Mouse (Mus musculus) splenic B cell, adult 2 months (primary cell): ENCODE measurements around the gene Lef1.

Source experiments
- DNase-seq: peaks from one replicate; pipeline ENCODE4 v3.0.0-alpha.2; 2011; ENCODE audit warnings: low read depth, low spot score
- H3K27me3 ChIP-seq: 2 replicates; pipeline ENCODE4 v1.6.1; 2012; ENCODE audit warnings: mild to moderate bottlenecking, low read length, moderate library complexity, mixed read lengths; ENCODE audit not compliant: control insufficient read depth, poor library complexity, insufficient read depth, severe bottlenecking
- H3K36me3 ChIP-seq: 2 replicates; pipeline ENCODE4 v1.6.1; 2012; ENCODE audit warnings: mild to moderate bottlenecking, low read length, moderate library complexity, mixed read lengths; ENCODE audit not compliant: control insufficient read depth, poor library complexity, insufficient read depth, severe bottlenecking

Gene Lef1

GRCm38 (mm10) chr3:131208265-131208891 lies 98.1 kb downstream of the Lef1 start:
- Histone ChIP-seq H3K36me3 (no peaks in the 10 kb centered on the region), H3K27me3 (no peaks in the 10 kb centered on the region)
- peak; percentile 68 for DNase-seq

DNA sequence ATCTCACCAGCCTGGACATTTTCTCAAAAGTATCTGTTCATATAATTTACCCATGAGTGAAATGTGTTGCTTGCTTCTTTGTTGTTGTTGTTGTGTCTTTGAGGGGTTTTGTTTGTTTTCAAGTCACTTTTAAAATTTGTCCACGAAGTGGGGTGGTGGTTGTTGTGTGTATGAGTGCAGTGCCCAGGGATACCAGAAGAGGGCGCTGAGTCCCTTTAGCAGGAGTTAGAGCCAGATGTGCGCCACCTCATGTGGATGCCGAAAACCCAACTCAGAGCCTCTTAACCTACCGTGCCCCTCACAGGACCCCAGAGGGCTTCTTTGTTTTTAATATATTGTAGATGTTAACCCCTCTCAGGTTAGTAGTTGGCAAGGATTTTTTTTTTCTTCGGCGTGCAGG lies 101.9 kb downstream of the Lef1 start:
- Histone ChIP-seq H3K27me3 (no peaks in the 10 kb centered on the region), H3K36me3 (no peaks in the 10 kb centered on the region)
- peak; percentile 39 for DNase-seq

- Histone ChIP-seq H3K36me3 (no peaks in the 10 kb centered on the region), H3K27me3 (no peaks in the 10 kb centered on the region)
- DNase-seq, result no peak
Observed at GRCm38 (mm10) chr3:131214060-131214658, 103.9 kb downstream of the Lef1 start.

- Histone ChIP-seq H3K27me3 (no peaks in the 10 kb centered on the region), H3K36me3 (no peaks in the 10 kb centered on the region)
- peak; percentile 69 for DNase-seq
Observed at GRCm38 (mm10) chr3:131214841-131215240, 104.6 kb downstream of the Lef1 start.

DNA sequence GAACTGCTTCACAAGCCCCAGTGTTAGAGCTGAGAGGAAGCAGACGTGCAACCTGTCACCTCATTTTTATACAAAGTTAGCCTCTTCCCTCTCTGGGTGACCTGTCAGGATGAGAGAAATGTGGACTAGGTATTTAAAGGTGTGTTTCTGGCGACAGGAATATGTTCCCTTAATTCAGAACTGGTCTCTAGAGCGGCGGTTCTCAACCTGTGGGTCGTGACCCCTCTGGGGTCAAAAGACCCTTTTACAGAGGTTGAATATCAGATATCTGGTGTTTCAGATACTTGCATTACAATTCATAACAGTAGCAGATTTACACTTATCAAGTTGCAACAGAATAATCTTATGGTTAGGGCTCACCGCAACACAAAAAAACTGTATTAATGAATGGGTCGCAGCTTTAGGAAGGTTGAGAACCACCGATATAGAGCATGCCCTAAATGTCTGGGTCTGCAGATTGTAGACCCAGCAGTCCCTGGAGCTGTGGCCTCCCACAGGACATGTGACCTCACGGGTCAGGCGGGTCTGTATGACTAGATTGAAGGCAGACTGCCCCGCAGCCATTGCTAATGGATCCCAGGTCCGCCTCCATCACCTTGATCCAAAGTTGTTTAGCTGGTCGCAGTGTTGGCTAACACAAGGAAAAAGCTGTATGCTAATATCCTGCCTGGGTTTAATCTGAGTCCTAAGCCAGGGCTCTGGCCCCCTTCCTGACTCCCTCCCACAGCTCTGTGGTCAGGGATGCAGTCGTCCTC lies 108.5 kb downstream of the Lef1 start:
- Histone ChIP-seq H3K36me3 (no peaks in the 10 kb centered on the region), H3K27me3 (no peaks in the 10 kb centered on the region)
- DNase-seq, result no peak

DNA sequence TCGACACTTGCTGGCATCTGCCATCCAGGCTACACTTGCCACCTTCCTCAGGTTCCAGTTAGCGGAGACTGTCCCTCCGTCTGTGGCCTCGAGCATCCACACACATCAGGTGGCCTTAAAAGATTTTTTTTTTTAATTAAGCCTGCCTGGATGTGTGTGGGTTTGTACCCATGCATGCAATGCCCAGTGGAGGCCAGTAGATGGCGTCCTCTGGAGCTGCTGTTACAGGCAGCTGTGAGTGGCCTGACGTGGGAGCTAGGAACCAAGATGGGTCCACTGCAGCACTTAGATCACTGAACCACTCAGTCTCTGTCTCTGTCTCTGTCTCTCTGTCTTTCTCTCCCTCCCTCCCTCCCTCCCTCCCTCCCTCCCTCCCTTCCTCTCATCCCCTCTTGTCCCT lies 117.8 kb downstream of the Lef1 start:
- Histone ChIP-seq H3K36me3 (no peaks in the 10 kb centered on the region), H3K27me3 (no peaks in the 10 kb centered on the region)
- DNase-seq, result peak; percentile 47

GRCm38 (mm10) chr3:131237061-131237460 lies 126.8 kb downstream of the Lef1 start:
- H3K36me3 ChIP-seq, result no peaks in the 10 kb centered on the region; the same call in 1 of the 2 replicates
- no peak for DNase-seq
- no peaks in the 10 kb centered on the region for H3K27me3 ChIP-seq

DNA sequence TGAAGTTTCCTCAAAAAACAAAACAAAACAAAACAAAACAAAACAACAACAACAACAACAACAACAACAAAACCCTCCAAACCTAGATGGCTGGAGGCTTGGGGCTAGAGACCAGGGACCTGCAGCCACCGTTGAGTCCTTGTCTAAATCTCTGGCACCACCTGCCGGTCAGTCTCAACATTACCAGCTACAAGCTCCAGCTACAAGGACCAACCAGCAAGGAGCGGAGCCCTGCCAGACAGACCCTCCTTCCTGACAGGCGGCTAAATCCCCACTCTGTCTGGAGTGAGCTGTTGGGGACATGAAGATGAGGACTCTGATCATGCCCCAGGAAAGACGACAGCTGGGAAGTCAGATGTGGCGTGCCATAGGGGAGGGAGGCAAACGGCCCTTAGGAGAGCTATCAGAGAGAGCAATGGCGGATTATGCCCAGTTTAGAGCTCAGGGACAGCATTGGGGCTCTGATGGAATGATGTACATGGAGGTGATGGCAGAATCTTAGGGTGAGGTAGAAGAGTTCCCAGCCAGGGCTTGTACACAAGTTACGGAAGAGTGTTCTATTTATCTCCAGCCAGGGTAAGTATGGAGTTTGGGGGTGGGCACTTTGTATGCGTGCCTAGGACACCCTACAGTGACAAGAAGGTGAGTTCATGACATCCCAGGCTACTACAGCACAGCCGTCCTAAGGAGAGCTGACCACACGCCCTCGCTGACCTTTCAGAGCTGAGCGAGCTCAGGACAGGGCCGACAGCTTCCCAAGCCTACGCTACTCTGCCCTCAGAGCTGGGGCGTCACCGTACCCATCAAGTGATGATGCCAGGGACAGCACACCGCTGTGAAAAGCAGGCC lies 127.7 kb downstream of the Lef1 start:
- peak; percentile 87 for DNase-seq
- Histone ChIP-seq H3K27me3 (no peaks in the 10 kb centered on the region), H3K36me3 (no peaks in the 10 kb centered on the region; the same call in 1 of the 2 replicates)

GRCm38 (mm10) chr3:131245766-131246578 lies 135.7 kb downstream of the Lef1 start:
- peak; percentile 78 for DNase-seq
- Histone ChIP-seq H3K27me3 (no peaks in the 10 kb centered on the region), H3K36me3 (no peaks in the 10 kb centered on the region; the same call in 1 of the 2 replicates)

DNA sequence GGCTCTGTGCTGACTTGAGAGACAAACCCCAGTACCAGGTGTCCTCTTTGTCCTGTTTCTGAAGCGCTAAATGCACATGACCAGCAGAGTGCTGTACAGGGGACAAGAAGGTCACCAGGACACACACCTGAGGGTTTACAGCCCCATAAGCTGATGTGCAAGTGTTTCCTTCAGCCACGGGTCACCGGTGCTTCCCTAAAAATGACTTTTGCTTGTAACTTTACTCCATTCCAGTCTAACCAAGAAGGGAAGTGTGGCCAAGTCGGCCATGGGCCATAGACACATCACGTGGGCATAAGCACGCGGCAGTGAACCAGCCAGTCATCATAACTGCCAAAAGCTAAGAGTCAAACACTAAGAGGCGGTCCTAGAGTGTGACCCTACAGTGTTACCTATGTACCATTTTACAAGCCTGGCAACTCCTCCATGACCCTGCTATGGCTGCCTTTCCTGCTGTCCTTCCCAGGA lies 136.3 kb downstream of the Lef1 start:
- no peaks in the 10 kb centered on the region; the same call in 1 of the 2 replicates for H3K36me3 ChIP-seq
- H3K27me3 ChIP-seq, result no peaks in the 10 kb centered on the region
- DNase-seq, result no peak

DNA sequence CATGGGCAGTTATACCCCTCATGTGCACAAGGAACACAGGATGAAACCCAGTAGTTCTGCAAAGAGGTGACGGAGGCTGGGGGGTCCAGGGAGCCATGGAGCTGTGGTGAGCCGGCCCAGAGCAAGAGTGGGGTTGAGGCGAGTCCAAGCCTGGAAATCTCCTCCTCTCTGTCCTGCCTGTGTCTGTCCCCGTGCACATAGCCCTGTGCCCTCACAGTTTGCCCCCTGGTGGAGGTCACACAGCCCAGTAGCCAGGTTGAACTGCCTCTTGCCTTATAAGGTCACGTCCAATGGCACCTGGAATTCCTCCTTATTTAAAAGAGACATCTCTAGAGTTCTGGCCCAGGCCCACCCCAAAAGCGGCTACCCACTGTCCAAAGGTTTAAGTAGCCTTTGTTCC lies 137.2 kb downstream of the Lef1 start:
- no peaks in the 10 kb centered on the region; the same call in 1 of the 2 replicates for H3K36me3 ChIP-seq
- H3K27me3 ChIP-seq, result no peaks in the 10 kb centered on the region
- DNase-seq, result no peak

- H3K27me3 ChIP-seq, result no peaks in the 10 kb centered on the region
Observed at GRCm38 (mm10) chr3:131247851-131248250, 137.6 kb downstream of the Lef1 start.

GRCm38 (mm10) chr3:131248444-131248843 lies 138.2 kb downstream of the Lef1 start:
- no peak for DNase-seq
- Histone ChIP-seq H3K36me3 (no peaks in the 10 kb centered on the region; the same call in 1 of the 2 replicates), H3K27me3 (no peaks in the 10 kb centered on the region)

More at GRCm38 (mm10) chr3:131247851-131248250, 137.6 kb downstream of the Lef1 start:
- no peaks in the 10 kb centered on the region; the same call in 1 of the 2 replicates for H3K36me3 ChIP-seq
- no peak for DNase-seq

DNA sequence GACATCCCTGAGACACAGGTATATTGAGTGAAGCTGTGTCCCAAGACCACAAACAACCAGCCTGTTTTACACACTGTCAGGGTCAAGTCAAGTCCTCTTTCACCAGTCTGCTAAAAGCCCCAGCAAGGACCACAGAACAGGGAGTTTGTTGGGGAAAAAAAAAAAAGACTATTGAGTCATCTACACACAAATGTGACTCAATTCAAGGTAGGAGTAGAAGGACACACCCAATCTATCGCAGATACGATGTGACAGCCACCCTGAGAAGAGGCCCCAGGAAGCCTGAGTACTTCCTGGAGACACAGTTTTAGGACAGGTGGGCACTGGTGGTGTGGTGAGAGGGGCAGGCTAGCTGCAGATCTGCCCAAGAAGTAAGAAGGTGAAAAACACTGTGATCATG lies 140.0 kb downstream of the Lef1 start:
- no peak for DNase-seq
- Histone ChIP-seq H3K27me3 (no peaks in the 10 kb centered on the region), H3K36me3 (no peaks in the 10 kb centered on the region; the same call in none of the 2 replicates)
